Mouse (Mus musculus) right cerebral cortex, postnatal 14 days (tissue): ENCODE measurements around the gene Slc22a22.

Experiments used
- DNase-seq: peaks from one replicate; pipeline ENCODE4 v3.0.0; 2022

Gene Slc22a22

DNA sequence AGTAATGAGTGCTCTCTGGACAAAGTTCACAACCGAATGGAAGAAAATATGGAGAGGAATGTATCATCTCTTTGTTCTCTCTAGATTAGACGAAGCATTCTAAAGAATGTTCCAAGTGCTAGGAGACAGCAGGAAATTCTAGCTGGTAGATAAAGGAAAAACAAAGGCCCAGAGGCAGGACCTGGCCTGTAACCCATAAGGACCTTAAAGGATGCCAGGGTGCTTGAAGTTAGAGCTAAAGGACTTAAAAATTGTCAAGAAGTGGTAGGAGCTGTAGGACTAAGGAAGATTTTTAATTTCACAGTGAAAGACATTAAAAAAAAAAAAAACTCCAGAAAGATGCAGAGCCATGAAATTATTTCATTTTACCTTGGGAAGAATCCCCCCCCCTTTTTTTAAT is at the start of gene Slc22a22:
TSS of gene Slc22a22 (minus strand) at position 101 of the 400 bp plus-strand sequence.
- DNase-seq, result no peak

DNA sequence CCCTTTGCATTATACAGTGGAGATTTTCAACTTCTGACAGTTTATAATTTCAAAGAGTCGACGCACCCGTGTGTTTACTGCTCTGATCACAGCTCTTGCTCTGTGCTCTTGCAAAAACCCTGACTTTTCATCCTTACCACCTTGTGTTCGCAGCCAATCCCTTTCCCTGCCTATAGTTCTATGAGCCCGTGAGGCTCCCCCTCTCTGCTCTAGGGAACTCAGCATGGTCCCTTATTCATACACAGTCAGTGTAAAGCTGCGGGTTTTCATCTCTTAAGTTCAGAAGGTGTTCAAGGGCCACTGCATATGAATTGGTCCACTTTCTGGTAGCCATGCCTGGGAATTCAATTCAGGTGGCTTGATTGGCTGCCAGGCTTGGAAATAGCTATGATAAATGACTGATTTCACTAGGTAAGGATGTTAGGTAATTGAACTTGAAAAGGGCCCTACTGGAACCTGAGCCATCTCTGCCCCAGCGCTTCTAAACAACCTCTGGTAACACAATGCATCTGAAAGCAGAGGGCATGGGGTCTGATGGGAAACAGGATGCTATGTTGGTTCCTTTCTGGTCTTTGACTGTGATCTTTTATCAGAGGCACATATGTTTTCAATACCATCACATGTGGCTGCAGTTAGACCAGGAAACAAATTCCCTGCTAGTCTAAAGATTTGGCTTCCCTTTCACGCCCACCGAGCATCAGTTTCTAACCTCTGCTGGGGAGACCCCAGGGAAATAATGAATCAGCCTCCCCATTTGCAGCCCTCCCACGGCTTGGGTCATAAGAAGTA is 46.3 kb upstream of the Slc22a22 start:
- no peak for DNase-seq

DNA sequence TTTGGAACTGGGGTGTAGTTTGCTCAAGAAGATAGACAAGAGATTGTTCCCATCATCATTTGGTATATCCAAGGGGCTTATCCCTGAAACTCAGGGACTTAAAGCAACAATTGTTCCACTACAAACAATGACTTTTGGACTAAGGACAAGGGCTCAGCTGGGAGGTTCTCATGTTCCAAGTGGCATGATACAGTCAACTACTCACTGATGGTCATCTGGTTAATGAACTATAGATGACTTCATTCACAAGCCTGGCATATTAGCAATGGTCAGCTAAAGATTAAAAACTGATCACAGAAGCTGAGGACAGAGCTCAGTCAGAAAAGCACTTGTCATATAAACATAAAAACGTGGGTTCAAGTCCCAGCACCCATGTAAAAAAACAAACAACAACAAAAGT is 44.7 kb upstream of the Slc22a22 start:
- no peak for DNase-seq

DNA sequence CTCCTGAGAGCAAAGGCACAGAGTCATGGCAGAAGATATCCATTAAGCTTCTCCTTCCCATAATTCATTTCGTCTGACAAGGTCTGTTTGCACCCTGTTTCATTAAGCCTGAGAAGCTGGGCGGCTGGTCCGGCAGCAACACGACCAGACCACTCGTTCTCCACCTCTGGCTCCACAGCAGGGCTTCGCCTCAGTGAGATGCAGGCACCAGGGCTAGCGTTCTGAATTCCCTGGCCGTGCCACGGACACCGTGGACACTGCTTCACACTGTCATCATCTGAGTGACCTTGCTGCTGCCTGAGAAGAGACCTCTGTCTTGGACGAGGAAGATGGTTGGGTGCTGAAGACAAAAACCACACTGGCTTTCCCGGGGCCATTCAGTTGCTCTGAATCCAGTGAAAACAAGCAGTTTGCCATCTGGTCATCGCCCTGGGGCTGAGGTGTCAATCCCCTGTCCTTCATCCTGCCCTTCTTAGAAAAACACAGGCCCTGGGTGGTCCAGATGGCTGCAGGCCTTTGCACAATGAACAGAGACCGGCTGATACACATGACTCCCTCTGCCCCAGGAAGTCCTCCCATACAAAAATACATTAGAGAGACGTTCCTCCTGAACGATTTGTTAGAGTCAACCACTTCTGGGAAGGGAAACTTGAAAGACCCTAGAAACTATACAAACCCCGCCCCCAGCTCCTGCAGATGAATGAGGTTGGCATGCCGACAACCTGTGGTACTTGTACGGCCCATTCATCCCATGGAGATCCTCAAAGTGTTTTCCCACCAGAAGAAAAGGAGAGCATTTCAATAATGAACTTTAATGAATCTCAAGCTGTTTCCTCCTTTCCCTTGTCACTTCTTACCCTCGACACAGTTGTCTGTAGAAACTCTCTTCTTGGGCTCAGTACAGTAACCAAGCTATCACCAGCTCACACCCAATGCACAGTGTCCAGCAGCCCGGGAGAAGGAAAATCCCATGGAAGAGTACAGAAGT is 32.1 kb upstream of the Slc22a22 start:
- no peak for DNase-seq

DNA sequence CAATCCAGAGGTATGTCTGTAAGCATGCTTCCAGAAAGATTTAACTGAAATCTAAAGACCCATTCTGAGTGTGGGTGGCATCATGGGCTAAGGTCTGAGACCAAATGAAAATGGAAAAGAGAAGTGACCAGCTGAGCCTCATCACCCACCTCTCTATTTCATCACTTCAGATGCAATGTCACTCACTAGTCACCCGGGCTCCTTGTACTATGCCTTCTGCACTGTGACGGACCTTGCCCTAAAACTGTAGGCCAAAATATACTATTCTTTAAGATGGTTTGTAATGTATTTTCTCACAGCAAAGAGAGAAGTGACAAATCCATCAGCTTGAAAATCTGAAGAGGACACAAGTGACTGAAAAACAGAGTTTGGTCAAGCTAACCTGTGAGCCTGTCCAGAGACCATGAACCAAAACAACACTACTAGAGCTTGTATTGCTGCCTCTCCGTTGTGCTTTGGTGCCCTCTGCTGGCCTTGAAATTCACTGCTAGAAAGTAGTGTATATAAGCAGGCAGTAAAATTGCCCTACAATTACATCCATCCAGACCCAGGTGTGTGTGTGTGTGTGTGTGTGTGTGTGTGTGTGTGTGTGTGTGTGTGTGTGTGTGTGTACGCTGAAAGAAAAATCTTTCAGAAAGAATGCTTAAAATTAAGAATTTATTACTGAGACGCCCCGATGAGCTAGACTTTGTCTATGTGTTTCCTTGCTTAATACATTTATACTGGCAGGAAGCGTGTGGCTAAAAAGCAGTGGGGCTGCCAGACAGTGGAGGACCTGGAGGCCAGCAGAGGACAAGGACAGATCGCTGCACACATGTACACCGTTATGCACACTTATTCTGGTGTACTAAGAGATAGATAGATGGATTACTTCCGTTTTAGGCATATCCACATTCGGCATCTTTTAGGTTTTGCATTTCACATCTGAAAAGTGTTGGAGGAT is 31.1 kb upstream of the Slc22a22 start:
- DNase-seq, result peak; percentile 92

DNA sequence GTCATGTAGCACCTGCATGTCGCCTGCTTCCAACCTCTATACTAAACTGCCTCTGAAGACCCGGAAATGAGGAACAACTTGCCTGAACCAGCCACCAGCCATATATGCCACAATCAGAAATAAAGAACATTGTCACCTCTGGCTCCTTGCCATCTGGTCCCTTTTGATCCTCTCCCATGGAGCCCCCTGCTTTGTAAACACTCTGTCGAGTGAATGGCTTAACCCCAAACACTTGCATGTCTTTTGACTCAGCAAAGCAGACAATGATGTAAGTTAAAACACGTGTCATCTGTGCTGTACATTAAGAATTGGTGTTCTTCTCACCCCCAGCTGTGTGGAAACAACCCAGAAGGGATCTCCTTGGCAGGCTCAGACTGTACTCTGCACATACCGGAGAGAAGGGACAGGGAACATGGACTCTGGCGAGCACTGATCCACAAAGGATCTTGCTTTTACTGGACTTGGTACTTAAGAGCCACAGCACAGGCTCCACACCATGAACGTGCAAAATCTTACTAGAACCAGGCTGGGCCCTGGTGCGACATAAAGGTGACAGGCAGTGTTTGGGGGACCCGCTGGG is 26.8 kb upstream of the Slc22a22 start:
- DNase-seq, result no peak

DNA sequence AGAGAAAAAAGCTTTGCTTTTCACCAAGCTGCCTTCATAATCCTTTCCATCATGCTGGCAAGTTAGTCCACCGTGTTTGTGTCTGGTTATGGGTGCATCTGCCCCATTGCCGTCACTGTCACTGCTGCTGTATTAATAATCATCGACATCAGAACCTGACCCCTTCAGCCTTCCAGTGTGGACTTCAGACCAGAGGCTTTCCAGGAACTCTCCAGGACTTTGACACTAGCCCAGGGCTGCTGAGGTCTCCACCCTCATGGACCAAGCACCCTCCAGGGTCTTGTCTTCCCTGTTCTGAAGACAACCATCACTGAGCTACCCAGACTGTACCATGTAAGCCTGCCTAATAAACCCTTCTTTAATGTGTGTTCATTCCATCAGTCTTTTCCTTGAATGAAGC is 26.2 kb upstream of the Slc22a22 start:
- no peak for DNase-seq

DNA sequence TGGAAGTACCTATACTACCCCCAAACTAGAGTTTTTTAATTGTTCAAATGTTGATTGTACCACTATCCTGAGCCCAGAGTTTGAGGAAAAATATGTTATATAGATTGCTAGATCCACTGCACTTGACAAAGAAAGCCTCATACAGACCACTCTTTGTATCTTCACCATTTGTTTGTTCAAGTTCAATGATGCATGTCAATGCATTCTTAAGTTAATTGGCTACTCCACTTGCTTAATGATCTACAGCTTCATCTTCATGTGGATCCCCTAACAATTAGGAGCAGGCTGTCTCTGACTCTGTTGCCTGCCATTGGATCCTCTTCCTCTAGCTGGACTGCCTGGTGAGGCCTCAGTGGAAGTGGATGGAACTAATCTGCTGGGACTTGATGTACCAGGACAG is 24.1 kb upstream of the Slc22a22 start:
- DNase-seq, result no peak

DNA sequence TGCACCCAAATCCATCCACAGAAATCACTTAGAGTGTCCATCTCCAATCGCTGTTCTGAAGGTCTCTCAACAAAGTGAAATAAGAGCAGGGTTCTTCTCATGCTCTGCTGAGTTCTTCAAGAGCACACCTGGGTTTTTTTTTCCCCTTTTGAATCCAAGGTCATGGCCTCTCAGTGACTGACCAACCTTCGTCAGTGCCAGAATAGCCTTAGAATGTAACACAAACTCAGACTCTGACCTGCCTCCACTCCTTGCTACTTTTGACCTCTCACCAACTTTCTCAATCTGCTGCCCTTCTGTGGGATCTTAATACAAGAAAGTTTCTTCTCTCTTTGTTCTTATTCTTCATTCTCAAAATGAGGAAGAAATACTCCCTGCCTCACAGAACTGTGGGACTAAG is 18.7 kb upstream of the Slc22a22 start:
- DNase-seq, result no peak

DNA sequence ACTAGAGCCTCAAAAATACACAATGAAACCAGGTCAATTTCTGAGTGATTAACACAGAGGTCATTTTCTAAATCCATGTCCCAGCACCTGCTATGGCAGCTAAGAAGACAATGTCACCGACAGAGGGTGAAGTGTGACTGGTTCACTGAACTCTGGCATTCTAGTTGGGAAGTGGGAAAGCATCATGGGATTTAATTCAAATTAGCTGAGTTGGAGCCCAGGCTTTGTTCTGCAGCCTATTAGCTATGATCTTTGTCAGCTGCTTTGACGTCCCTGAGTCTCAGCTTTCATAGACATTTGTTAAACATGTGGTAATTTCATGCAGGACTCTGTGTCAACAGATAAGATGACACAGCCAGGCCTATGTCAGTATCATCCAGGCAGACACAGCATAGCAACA is 5.1 kb upstream of the Slc22a22 start:
- DNase-seq, result no peak

DNA sequence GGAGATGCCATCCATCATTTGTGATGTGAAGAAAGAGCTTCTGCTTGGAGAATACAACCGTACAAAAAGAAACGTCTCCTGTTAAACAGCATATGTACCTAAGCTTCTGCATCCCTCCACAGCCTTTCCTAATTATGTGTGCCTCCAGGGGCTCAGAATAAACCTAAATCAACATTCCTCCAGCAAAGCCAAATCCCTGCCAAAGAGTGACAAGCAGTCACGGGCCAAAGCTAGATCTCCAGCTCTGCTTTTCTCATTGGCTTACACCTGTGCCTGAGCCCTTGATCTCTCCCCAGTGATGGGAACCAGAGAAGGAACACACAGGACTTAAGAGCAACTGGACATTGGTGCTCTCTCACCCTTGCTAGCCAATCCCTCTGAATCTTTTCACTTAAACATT is 5.8 kb downstream of the Slc22a22 start:
- DNase-seq, result no peak

DNA sequence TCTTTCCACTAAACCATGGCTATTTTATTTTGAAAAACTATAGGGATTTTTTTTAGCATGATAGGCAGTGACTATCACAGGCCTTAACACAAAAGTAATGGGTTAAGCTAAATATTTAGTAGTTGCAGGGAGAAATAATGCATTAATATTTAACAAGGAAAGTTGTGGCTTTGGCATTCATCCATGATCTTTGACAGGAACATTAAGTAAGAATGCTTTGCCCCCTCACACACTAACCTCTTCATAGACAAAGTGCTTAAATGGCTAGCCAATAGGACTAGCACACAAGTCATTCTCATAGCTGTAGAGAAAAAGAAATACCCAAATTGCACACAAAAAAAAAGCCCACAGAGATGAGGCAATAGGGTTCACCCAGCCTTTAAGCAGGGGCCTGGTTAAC is 11.4 kb downstream of the Slc22a22 start:
- no peak for DNase-seq

DNA sequence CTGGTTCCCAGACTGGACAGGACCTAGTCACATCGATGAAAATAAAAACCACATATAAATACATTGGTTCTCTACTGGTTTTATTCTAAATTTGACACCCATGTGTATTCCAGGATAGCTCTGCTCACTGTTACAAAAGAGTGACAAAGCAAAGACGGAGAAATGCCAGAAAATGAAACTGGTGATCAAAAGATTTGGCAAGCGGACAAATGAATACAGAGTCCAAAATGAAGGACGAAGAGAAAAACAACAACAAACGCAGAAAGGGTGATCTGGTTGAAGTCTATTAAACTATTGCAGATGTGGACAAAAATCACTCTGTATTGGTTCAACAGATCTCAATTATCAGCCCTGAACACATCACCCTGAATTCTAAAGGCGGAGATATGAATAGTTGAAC is 12.4 kb downstream of the Slc22a22 start:
- no peak for DNase-seq

DNA sequence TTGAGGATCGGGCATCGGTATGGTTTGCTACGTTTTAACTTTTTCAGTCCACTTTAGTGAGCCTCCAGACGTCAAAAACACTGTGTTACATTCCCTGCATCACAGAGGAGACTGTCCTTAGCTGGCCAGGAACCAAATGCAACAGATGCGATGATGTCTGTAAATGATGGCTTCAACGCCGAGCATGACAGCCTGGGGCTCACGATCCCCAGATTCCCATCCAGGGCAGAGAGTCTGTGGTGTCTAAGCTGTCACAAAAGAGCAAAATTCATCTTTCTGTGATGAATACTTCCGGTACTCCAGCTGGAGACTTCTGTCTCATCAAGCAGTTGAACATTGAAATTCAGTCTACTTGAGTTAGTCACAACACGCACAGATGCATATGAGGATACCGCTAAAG is 13.4 kb downstream of the Slc22a22 start:
- DNase-seq, result no peak

DNA sequence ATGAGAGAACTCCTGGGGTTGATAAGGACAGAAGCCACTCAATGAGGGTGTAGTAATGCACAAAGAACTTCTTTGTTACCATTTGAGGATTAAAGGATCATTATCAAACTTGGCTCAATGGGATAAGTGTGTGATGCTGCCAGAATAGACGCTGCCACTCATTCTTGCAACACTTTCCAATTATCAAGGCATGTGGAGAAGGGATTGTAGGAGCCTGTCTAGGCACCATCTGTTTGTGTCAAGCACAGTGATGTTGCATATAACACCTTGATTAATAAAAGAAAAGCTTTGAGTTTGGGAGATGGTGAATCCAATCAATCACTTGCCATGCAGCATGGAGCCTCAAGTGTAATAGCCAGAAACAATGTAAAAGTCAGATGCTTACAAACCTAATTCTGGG is 16.1 kb downstream of the Slc22a22 start:
- DNase-seq, result no peak

DNA sequence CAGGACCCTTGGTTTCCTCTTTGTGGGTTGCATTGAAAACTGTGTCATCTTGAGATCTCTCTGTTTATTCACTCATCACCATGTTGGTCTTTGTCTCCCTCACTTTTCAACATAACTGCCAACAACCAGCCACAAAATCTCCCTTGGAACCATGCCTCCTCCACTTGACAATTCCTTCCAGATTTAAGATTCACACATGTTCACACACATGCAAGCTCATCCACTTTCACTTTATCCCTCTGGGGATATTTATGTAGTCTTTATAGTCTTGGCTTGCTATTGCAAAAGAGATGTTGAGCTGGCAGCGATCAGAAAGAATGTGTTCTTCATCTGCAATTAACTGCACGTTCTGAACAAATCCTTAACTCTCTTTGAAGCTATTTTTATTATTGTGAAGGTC is 20.1 kb downstream of the Slc22a22 start:
- DNase-seq, result no peak

DNA sequence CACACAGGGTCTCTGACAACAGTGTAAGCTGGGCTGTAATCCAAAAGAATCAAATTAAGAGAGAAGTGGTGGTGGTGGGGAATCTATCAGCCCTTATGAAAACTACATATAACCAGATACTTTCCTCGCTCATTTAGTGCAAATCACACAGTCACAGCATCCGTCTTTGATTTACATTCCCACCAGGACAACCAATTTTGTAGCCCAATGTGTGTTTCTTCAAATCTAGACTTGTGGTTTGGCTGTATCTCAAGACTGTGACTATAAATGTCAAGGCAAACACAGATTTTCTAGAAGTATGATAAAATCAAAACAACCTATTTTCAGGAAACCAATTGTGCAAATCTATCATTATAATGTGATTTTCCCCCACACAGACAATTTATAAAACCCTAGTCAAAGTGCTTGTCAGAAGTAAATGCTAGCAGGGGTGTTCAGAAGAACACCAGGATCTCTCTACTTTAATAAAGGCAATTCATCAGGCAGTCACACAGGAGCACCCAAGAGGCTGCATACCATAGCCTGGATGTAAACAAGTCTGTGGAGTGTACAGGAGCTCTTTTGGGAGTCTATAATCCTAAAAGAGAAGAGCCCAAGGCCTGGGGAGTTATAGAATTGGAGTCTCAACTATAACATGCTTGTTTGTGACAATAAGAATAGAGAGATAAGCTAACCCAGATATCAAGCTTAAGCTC is 42.6 kb downstream of the Slc22a22 start:
- no peak for DNase-seq

DNA sequence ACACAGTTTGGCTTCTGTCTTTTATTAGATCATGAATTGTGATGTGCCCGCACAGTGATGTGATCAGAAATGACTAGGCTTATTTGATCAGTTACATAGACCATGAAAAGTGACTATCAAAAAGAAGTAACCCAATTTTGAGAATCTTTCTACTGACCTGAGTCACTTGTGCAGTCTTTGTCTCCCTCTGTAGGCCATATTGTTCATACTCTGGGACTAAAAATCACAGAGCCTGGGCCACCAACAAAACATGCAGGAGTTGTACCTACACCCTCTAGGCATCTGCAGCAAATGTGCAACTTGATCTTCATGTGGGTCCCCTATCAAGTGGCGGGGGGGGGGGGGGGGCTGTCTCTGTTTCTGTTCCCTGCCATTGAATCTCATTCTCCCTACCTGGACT is 68.9 kb downstream of the Slc22a22 start:
- no peak for DNase-seq

DNA sequence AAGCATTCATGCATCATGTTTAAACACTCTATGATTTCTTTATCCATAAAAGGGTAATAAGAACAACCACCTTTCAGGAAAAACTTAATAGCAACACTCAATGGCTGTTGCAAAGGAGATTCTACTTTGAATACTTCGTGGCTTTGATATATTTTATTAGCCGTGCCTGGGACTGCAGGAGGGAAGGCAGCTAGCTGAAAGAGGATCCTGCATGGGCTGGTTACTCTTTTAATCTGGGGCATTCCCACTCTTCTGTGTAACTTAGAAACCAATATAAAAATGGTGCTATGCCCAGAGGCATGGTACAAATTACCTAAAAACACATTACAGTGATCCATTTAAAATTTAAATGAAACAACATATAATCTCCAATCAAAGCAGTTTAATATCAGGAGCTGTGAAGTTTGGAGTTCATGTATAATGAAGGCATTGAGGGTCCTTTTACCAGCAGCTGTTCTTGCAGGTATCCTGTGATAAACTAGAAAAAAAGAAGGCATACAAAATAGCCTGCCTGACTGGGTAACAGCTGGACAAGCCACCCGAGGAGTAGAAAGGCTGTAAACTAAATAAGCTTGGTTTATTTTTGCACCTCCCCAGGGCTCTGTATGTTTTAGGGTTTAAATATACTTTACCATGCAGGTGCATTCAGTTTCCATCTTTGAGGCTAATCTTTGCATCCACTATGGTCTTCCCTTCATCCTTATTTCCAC is 78.8 kb downstream of the Slc22a22 start:
- DNase-seq, result no peak

DNA sequence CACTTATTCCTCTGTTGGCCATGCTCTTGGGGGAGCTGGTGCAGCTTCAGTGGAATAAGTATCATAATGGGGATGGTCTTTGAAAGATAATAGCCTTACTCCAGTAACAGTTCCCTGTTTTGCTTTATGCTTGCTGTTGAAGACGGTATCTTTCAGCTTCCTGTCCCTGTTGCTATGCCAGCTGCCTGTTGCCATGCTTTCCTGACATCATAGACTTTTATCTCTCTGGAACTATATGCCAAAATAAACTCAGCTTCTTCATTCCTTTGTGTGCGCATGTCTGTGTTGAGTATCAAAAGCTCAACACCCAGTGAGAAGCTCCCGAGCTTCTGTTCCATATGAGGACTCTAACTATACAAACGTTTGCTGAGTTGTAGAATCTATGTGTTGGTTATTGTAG is 83.4 kb downstream of the Slc22a22 start:
- no peak for DNase-seq

DNA sequence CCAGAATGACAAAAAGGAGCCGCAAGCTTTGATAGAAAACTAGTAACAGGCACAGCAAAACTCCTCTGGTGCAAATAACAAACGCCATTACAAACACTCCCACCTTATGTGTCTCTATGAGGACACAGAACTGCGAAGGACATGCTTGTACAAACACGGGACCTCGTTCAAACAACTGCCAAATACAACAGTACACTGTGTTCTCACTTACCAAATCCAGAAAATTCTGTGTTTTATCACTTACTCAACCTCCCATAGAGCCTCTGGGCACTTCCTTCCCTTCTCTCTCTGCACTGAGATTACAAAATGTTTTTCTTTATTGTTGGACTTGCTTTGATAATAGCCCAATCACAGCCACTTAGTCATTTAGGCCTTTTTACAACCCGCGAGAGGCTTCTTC is 97.0 kb downstream of the Slc22a22 start:
- no peak for DNase-seq
